Mouse (Mus musculus): ENCODE measurements around the gene Olfr971. TPM values are rescaled to one million over a fixed set of nuclear protein-coding genes. Genes with fewer than 3 reads are reported as not detected.
"Not testable (repeated sequence)": the region's sequence is repeated elsewhere in the genome, so short reads cannot be mapped to it uniquely, and the experiment has no call there.

The Olfr971 gene
- not detected in 2 replicates for polyA plus RNA-seq (2014; fragmentation: Nextera tagmentation; extraction: Ambion mirVana)

- not testable (repeated sequence) for H3K4me1 ChIP-seq (ENCODE audit: control insufficient read depth, insufficient read depth, low read length); H3K27ac ChIP-seq (ENCODE audit: low read depth, low read length); ATAC-seq (ENCODE audit: low FRiP score, low TSS enrichment); H3K4me3 ChIP-seq (ENCODE audit: low read length); H3K27me3 ChIP-seq (ENCODE audit: control insufficient read depth, insufficient read depth, low read length); H3K9ac ChIP-seq (ENCODE audit: low read depth, low read length); H3K4me2 ChIP-seq (replicated peaks; ENCODE audit: low read depth, low read length); H3K36me3 ChIP-seq (ENCODE audit: control insufficient read depth, insufficient read depth, low read length); H3K9me3 ChIP-seq (ENCODE audit: control insufficient read depth, low read length)
- WGBS: 76% methylated on average over 1 of the region's 2 CpGs
These were observed at the start of gene Olfr971 for GRCm38 (mm10) chr9:39836576-39836975. TSS of gene Olfr971 (plus strand) at chr9:39836876.

DNA sequence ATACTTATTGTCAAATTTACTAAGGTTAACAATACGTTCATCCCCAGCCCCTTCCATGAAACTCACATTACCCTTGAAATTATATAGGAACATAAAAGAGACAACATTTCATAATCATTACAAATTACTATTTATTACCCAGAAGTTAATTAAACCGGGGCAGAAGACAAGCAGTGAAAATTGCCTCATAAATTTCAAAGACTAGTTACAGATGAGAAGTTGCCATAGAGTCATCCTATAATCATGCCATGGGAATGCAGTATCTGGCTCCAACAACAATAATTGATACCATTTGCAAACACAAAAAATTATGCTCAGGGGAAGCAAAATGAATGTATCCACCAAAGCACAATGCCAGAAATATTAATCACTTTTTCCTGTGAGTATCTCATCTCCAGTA is 46.1 kb upstream of the Olfr971 start, which contains the start of gene Olfr969:
Gene Olfr969 (plus strand): TSS at position 388 of the 400 bp plus-strand sequence.
- no peak for ATAC-seq (ENCODE audit: low FRiP score, low TSS enrichment)
- H3K27me3 ChIP-seq (ENCODE audit: control insufficient read depth, insufficient read depth, low read length): no peaks in the 10 kb centered on the region
- H3K9ac ChIP-seq (ENCODE audit: low read depth, low read length): no peak within 1 kb of the TSS
- no peaks in the 10 kb centered on the region for H3K4me1 ChIP-seq (ENCODE audit: control insufficient read depth, insufficient read depth, low read length)
- H3K4me2 ChIP-seq (replicated peaks; ENCODE audit: low read depth, low read length): no peak within 1 kb of the TSS
- no peak within 1 kb of the TSS for H3K4me3 ChIP-seq (ENCODE audit: low read length)
- 57% methylated on average over 2 of the region's 2 CpGs for WGBS
- no peaks in the 10 kb centered on the region for H3K36me3 ChIP-seq (ENCODE audit: control insufficient read depth, insufficient read depth, low read length)
- H3K9me3 ChIP-seq (ENCODE audit: control insufficient read depth, low read length): no peaks in the 10 kb centered on the region
- no peak within 1 kb of the TSS for H3K27ac ChIP-seq (ENCODE audit: low read depth, low read length)

DNA sequence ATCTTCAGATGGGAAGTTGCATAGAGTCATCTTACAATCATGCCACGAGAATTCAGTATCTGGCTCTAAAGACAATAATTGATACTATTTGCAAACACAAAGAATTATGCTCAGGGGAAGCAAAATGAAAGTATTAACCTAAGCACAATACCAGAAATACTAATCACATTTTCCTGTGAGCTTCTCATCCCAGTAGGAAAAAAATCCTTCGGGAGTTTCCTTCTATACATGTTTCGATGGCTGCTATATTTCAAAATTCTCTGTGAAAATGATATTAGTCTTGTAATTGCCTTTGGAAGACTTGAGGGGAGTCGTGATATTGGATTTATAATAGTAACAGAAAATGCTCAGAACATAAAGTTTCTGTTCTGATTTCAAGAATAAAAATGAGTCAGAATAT is 28.1 kb upstream of the Olfr971 start, which contains the start of gene Olfr970:
Gene Olfr970 (plus strand): TSS at position 301 of the 400 bp plus-strand sequence.
- ATAC-seq (ENCODE audit: low FRiP score, low TSS enrichment): no peak
- no peak within 1 kb of the TSS for H3K9ac ChIP-seq (ENCODE audit: low read depth, low read length)
- 82% methylated on average over 4 of the region's 4 CpGs for WGBS
- H3K4me3 ChIP-seq (ENCODE audit: low read length): no peak within 1 kb of the TSS
- H3K27me3 ChIP-seq (ENCODE audit: control insufficient read depth, insufficient read depth, low read length): no peaks in the 10 kb centered on the region
- no peaks in the 10 kb centered on the region for H3K4me1 ChIP-seq (ENCODE audit: control insufficient read depth, insufficient read depth, low read length)
- no peaks in the 10 kb centered on the region for H3K36me3 ChIP-seq (ENCODE audit: control insufficient read depth, insufficient read depth, low read length)
- H3K27ac ChIP-seq (ENCODE audit: low read depth, low read length): no peak within 1 kb of the TSS
- no peak within 1 kb of the TSS for H3K4me2 ChIP-seq (replicated peaks; ENCODE audit: low read depth, low read length)
- no peaks in the 10 kb centered on the region for H3K9me3 ChIP-seq (ENCODE audit: control insufficient read depth, low read length)

- H3K36me3 ChIP-seq (ENCODE audit: control insufficient read depth, insufficient read depth, low read length): no peaks in the 10 kb centered on the region
- ATAC-seq (ENCODE audit: low FRiP score, low TSS enrichment): no peak
- no peak within 1 kb of the TSS for H3K27ac ChIP-seq (ENCODE audit: low read depth, low read length)
- H3K4me3 ChIP-seq (ENCODE audit: low read length): no peak within 1 kb of the TSS
- H3K27me3 ChIP-seq (ENCODE audit: control insufficient read depth, insufficient read depth, low read length): no peaks in the 10 kb centered on the region
- H3K4me2 ChIP-seq (replicated peaks; ENCODE audit: low read depth, low read length): no peak within 1 kb of the TSS
- no peaks in the 10 kb centered on the region for H3K4me1 ChIP-seq (ENCODE audit: control insufficient read depth, insufficient read depth, low read length)
- 74% methylated on average over 2 of the region's 2 CpGs for WGBS
- H3K9ac ChIP-seq (ENCODE audit: low read depth, low read length): no peak within 1 kb of the TSS
- H3K9me3 ChIP-seq (ENCODE audit: control insufficient read depth, low read length): no peaks in the 10 kb centered on the region; the same call in 1 of the 2 replicates
These were observed 29.4 kb downstream of the Olfr971 start, which contains the start of gene Olfr972 for GRCm38 (mm10) chr9:39866122-39866521. TSS of gene Olfr972 (plus strand) at chr9:39866422.

DNA sequence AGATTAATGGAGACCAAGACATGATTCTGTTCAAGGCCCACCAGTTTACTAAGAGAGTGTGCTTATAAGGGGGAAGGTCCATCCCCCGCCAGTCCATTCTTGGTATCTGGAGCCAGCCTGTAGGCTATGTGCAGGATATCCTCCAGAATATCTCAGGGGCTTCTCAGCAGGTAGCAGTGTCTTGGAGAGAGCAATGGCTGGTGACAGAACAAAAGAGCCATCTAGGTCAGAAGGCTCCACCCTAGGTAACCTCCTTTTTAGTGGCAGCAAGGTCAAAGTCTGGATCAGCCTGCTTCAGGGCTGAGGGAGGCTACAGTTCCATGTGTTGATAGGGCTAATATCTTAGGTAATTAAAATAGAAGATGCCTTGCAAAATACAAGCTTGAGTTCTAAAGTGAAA is 35.3 kb downstream of the Olfr971 start:
- not testable (repeated sequence) for H3K36me3 ChIP-seq (ENCODE audit: control insufficient read depth, insufficient read depth, low read length)
- 95% methylated on average over 1 of the region's 1 CpGs for WGBS

GRCm38 (mm10) chr9:39877541-39878396 is 41.1 kb downstream of the Olfr971 start:
- WGBS: no CpG with 5 or more reads among the region's 4 CpGs
- H3K9me3 ChIP-seq (ENCODE audit: control insufficient read depth, low read length); H3K36me3 ChIP-seq (ENCODE audit: control insufficient read depth, insufficient read depth, low read length); H3K27me3 ChIP-seq (ENCODE audit: control insufficient read depth, insufficient read depth, low read length); H3K27ac ChIP-seq (ENCODE audit: low read depth, low read length); H3K4me1 ChIP-seq (ENCODE audit: control insufficient read depth, insufficient read depth, low read length); H3K4me2 ChIP-seq (replicated peaks; ENCODE audit: low read depth, low read length); H3K9ac ChIP-seq (ENCODE audit: low read depth, low read length); H3K4me3 ChIP-seq (ENCODE audit: low read length); ATAC-seq (ENCODE audit: low FRiP score, low TSS enrichment): not testable (repeated sequence)

More for the DNA sequence above, 35.3 kb downstream of the Olfr971 start:
- not testable (repeated sequence) for H3K9ac ChIP-seq (ENCODE audit: low read depth, low read length); H3K4me3 ChIP-seq (ENCODE audit: low read length); H3K9me3 ChIP-seq (ENCODE audit: control insufficient read depth, low read length); ATAC-seq (ENCODE audit: low FRiP score, low TSS enrichment); H3K4me1 ChIP-seq (ENCODE audit: control insufficient read depth, insufficient read depth, low read length); H3K27me3 ChIP-seq (ENCODE audit: control insufficient read depth, insufficient read depth, low read length); H3K4me2 ChIP-seq (replicated peaks; ENCODE audit: low read depth, low read length); H3K27ac ChIP-seq (ENCODE audit: low read depth, low read length)

Other genes starting within 250 kb of the Olfr971 start
- 15.0 and 19.9 TPM in 2 replicates for gene AW551984, start 232.5 kb upstream of the Olfr971 start, polyA plus RNA-seq (2014; fragmentation: Nextera tagmentation; extraction: Ambion mirVana)
- not detected in 2 replicates for gene Olfr148, start 226.2 kb upstream of the Olfr971 start, polyA plus RNA-seq (2014; fragmentation: Nextera tagmentation; extraction: Ambion mirVana)
- gene Olfr960, start 215.5 kb upstream of the Olfr971 start, polyA plus RNA-seq (2014; fragmentation: Nextera tagmentation; extraction: Ambion mirVana): 0.19 TPM in 1 of 2 replicates, not detected in the other
- gene Olfr961, start 191.8 kb upstream of the Olfr971 start, polyA plus RNA-seq (2014; fragmentation: Nextera tagmentation; extraction: Ambion mirVana): not detected in 2 replicates
- not detected in 2 replicates for gene Olfr963, start 169.7 kb upstream of the Olfr971 start, polyA plus RNA-seq (2014; fragmentation: Nextera tagmentation; extraction: Ambion mirVana)
- not detected in 2 replicates for gene Olfr149, start 129.8 kb upstream of the Olfr971 start, polyA plus RNA-seq (2014; fragmentation: Nextera tagmentation; extraction: Ambion mirVana)
- gene Olfr965, start 125.5 kb upstream of the Olfr971 start, polyA plus RNA-seq (2014; fragmentation: Nextera tagmentation; extraction: Ambion mirVana): not detected in 2 replicates
- not detected in 2 replicates for gene Olfr150, start 105.9 kb upstream of the Olfr971 start, polyA plus RNA-seq (2014; fragmentation: Nextera tagmentation; extraction: Ambion mirVana)
- gene Olfr967, start 90.6 kb upstream of the Olfr971 start, polyA plus RNA-seq (2014; fragmentation: Nextera tagmentation; extraction: Ambion mirVana): not detected in 2 replicates
- not detected in 2 replicates for gene Olfr968, start 53.6 kb upstream of the Olfr971 start, polyA plus RNA-seq (2014; fragmentation: Nextera tagmentation; extraction: Ambion mirVana)
- gene Olfr969, start 45.9 kb upstream of the Olfr971 start, polyA plus RNA-seq (2014; fragmentation: Nextera tagmentation; extraction: Ambion mirVana): not detected in 2 replicates
- not detected in 2 replicates for gene Olfr970, start 28.0 kb upstream of the Olfr971 start, polyA plus RNA-seq (2014; fragmentation: Nextera tagmentation; extraction: Ambion mirVana)
- not detected in 2 replicates for gene Olfr972, start 29.5 kb downstream of the Olfr971 start, polyA plus RNA-seq (2014; fragmentation: Nextera tagmentation; extraction: Ambion mirVana)
- not detected in 2 replicates for gene Olfr229, start 70.5 kb downstream of the Olfr971 start, polyA plus RNA-seq (2014; fragmentation: Nextera tagmentation; extraction: Ambion mirVana)
- not detected in 2 replicates for gene Olfr974, start 100.6 kb downstream of the Olfr971 start, polyA plus RNA-seq (2014; fragmentation: Nextera tagmentation; extraction: Ambion mirVana)
- 0.07 TPM in 1 of 2 replicates, not detected in the other for gene Olfr975, start 115.2 kb downstream of the Olfr971 start, polyA plus RNA-seq (2014; fragmentation: Nextera tagmentation; extraction: Ambion mirVana)
- not detected in 2 replicates for gene Olfr976, start 124.3 kb downstream of the Olfr971 start, polyA plus RNA-seq (2014; fragmentation: Nextera tagmentation; extraction: Ambion mirVana)
- gene Olfr978, start 155.2 kb downstream of the Olfr971 start, polyA plus RNA-seq (2014; fragmentation: Nextera tagmentation; extraction: Ambion mirVana): not detected in 2 replicates
- gene Olfr979, start 166.6 kb downstream of the Olfr971 start, polyA plus RNA-seq (2014; fragmentation: Nextera tagmentation; extraction: Ambion mirVana): not detected in 2 replicates
- gene Olfr980, start 172.7 kb downstream of the Olfr971 start, polyA plus RNA-seq (2014; fragmentation: Nextera tagmentation; extraction: Ambion mirVana): not detected in 2 replicates
- not detected in 2 replicates for gene Olfr981, start 184.6 kb downstream of the Olfr971 start, polyA plus RNA-seq (2014; fragmentation: Nextera tagmentation; extraction: Ambion mirVana)
- gene Olfr982, start 237.0 kb downstream of the Olfr971 start, polyA plus RNA-seq (2014; fragmentation: Nextera tagmentation; extraction: Ambion mirVana): not detected in 2 replicates

Measured in kidney, embryonic 14.5 days (tissue).